Mouse (Mus musculus) neural tube, embryonic 14.5 days (tissue): ENCODE data around the gene Dgki. TPM values are rescaled to one million over a fixed set of nuclear protein-coding genes. Genes with fewer than 3 reads are reported as not detected.
A peak's percentile ranks its signal among the peaks of the same experiment; 100 is the strongest.

ENCODE experiments used
- ATAC-seq: fragments of 200-750 bp; cut with Nextera tagmentation; 2 replicates; pipeline ENCODE4 v1.8.0; 2017; ENCODE audit warnings: low read depth, mild to moderate bottlenecking, moderate TSS enrichment, moderate library complexity
- H3K27ac ChIP-seq: fragments of 300-500 bp; sonication (generic); 2 replicates; pipeline ENCODE4 v1.5.1; 2014; ENCODE audit warnings: low read depth, mild to moderate bottlenecking, control low read depth, low read length, moderate library complexity, mixed read lengths
- H3K27me3 ChIP-seq: fragments of 300-500 bp; sonication (generic); 2 replicates; pipeline ENCODE4 v1.6.1; 2014; ENCODE audit warnings: low read length; ENCODE audit not compliant: control insufficient read depth, insufficient read depth
- H3K36me3 ChIP-seq: fragments of 300-500 bp; sonication (generic); 2 replicates; pipeline ENCODE4 v1.6.1; 2014; ENCODE audit warnings: low read length, mixed read lengths; ENCODE audit not compliant: control insufficient read depth, insufficient read depth
- H3K4me1 ChIP-seq: fragments of 300-500 bp; sonication (generic); 2 replicates; pipeline ENCODE4 v1.6.1; 2014; ENCODE audit warnings: low read length; ENCODE audit not compliant: control insufficient read depth, insufficient read depth
- H3K4me2 ChIP-seq: fragments of 300-500 bp; sonication (generic); 2 replicates; pipeline ENCODE4 v1.6.1; 2014; ENCODE audit warnings: mild to moderate bottlenecking, low read depth, low read length, control low read depth
- H3K4me3 ChIP-seq: fragments of 300-500 bp; sonication (generic); 2 replicates; pipeline ENCODE4 v1.5.1; 2014; ENCODE audit warnings: low read depth, low read length, control low read depth, mixed read lengths
- H3K9ac ChIP-seq: fragments of 300-500 bp; sonication (generic); replicated peaks from 2 replicates; pipeline ENCODE4 v1.6.1; 2014; ENCODE audit warnings: low read depth, mild to moderate bottlenecking, control low read depth, low read length, mixed read lengths
- H3K9me3 ChIP-seq: fragments of 300-500 bp; sonication (generic); 2 replicates; pipeline ENCODE4 v1.6.1; 2016; ENCODE audit warnings: low read length; ENCODE audit not compliant: control insufficient read depth
- WGBS: fragments of 180-500 bp; shearing (Covaris S2); extraction: QIAGEN DNeasy Blood & Tissue Kit; methylation state at CpG from one replicate; pipeline ENCODE4 v1.1.7; 2014; 5-methylcytosine and 5-hydroxymethylcytosine counted together
- polyA plus RNA-seq: library from polyadenylated mRNA; unstranded; fragments of >200 nt; fragmentation: Nextera tagmentation; extraction: Ambion mirVana; gene quantifications from 2 replicates; pipeline ENCODE4 v1.2.1, GENCODE M21; 2014

Dgki gene
- polyA plus RNA-seq, 1 experiment from 2014 or later: 10.5 TPM

GRCm38 (mm10) chr6:37047611-37048129, 252.3 kb downstream of the Dgki start:
- H3K9me3 ChIP-seq: no peaks in the 10 kb centered on the region
- no peak for ATAC-seq
- H3K4me2 ChIP-seq: no peak overlapping the region
- H3K4me3 ChIP-seq: no peak overlapping the region
- no peaks in the 10 kb centered on the region for H3K4me1 ChIP-seq
- H3K9ac ChIP-seq: no peak overlapping the region
- H3K27ac ChIP-seq: no peak overlapping the region
- no peaks in the 10 kb centered on the region for H3K27me3 ChIP-seq
- no peaks in the 10 kb centered on the region for H3K36me3 ChIP-seq
- 34% methylated on average over 4 of the region's 4 CpGs for WGBS

- no peak overlapping the region for H3K27ac ChIP-seq
- no peak overlapping the region for H3K4me2 ChIP-seq
- no peaks in the 10 kb centered on the region for H3K4me1 ChIP-seq
- no peak overlapping the region for H3K4me3 ChIP-seq
- WGBS: 31% methylated on average over 4 of the region's 4 CpGs
- H3K36me3 ChIP-seq: no peaks in the 10 kb centered on the region
- peak; percentile 53 for ATAC-seq
- no peaks in the 10 kb centered on the region for H3K9me3 ChIP-seq
- H3K27me3 ChIP-seq: no peaks in the 10 kb centered on the region
- H3K9ac ChIP-seq: no peak overlapping the region
Measured at GRCm38 (mm10) chr6:37046152-37046788, 253.7 kb downstream of the Dgki start.

- Histone ChIP-seq H3K36me3 (no peaks in the 10 kb centered on the region), H3K4me1 (no peaks in the 10 kb centered on the region), H3K4me3 (no peak overlapping the region), H3K4me2 (no peak overlapping the region), H3K9me3 (no peaks in the 10 kb centered on the region), H3K9ac (no peak overlapping the region), H3K27me3 (no peaks in the 10 kb centered on the region), H3K27ac (no peak overlapping the region)
- ATAC-seq: no peak
- WGBS: 88% methylated on average over 4 of the region's 4 CpGs
Measured at GRCm38 (mm10) chr6:37044796-37045195, 255.2 kb downstream of the Dgki start.

- H3K27me3 ChIP-seq: no peaks in the 10 kb centered on the region
- 32% methylated on average over 8 of the region's 8 CpGs for WGBS
- no peak overlapping the region for H3K27ac ChIP-seq
- no peak overlapping the region for H3K4me2 ChIP-seq
- H3K9me3 ChIP-seq: no peaks in the 10 kb centered on the region
- no peaks in the 10 kb centered on the region for H3K36me3 ChIP-seq
- H3K4me3 ChIP-seq: no peak overlapping the region
- H3K9ac ChIP-seq: no peak overlapping the region
- peak; percentile 87 for ATAC-seq
- peaks cover 6% of the 10 kb centered on the region; the same call in 1 of the 2 replicates for H3K4me1 ChIP-seq
Measured at GRCm38 (mm10) chr6:37038444-37038843, 261.5 kb downstream of the Dgki start.

GRCm38 (mm10) chr6:37037115-37037908, 262.7 kb downstream of the Dgki start:
- no peak overlapping the region for H3K4me2 ChIP-seq
- no peaks in the 10 kb centered on the region for H3K9me3 ChIP-seq
- peaks cover 6% of the 10 kb centered on the region; the same call in 1 of the 2 replicates for H3K4me1 ChIP-seq
- ATAC-seq: peak; percentile 71; the same call in 1 of the 2 replicates
- H3K27ac ChIP-seq: no peak overlapping the region
- no peaks in the 10 kb centered on the region for H3K27me3 ChIP-seq
- H3K4me3 ChIP-seq: no peak overlapping the region
- WGBS: 79% methylated on average over 11 of the region's 11 CpGs
- no peaks in the 10 kb centered on the region for H3K36me3 ChIP-seq
- H3K9ac ChIP-seq: no peak overlapping the region

- H3K4me2 ChIP-seq: no peak overlapping the region
- no peaks in the 10 kb centered on the region for H3K36me3 ChIP-seq
- no peak overlapping the region for H3K9ac ChIP-seq
- peaks cover 6% of the 10 kb centered on the region; the same call in 1 of the 2 replicates for H3K4me1 ChIP-seq
- H3K27me3 ChIP-seq: no peaks in the 10 kb centered on the region
- no peaks in the 10 kb centered on the region for H3K9me3 ChIP-seq
- ATAC-seq: peak; percentile 41; the same call in 1 of the 2 replicates
- 68% methylated on average over 6 of the region's 6 CpGs for WGBS
- H3K4me3 ChIP-seq: no peak overlapping the region
- H3K27ac ChIP-seq: no peak overlapping the region
Measured at GRCm38 (mm10) chr6:37035681-37036080, 264.3 kb downstream of the Dgki start.

- no peak overlapping the region for H3K4me3 ChIP-seq
- H3K9ac ChIP-seq: no peak overlapping the region
- no peaks in the 10 kb centered on the region for H3K36me3 ChIP-seq
- no peak for ATAC-seq
- WGBS: 83% methylated on average over 1 of the region's 1 CpGs
- H3K27ac ChIP-seq: no peak overlapping the region
- H3K27me3 ChIP-seq: no peaks in the 10 kb centered on the region
- no peaks in the 10 kb centered on the region for H3K9me3 ChIP-seq
- no peak overlapping the region for H3K4me2 ChIP-seq
- no peaks in the 10 kb centered on the region for H3K4me1 ChIP-seq
Measured at GRCm38 (mm10) chr6:37030986-37031385, 269.0 kb downstream of the Dgki start.

GRCm38 (mm10) chr6:37030402-37030801, 269.6 kb downstream of the Dgki start:
- no peaks in the 10 kb centered on the region for H3K36me3 ChIP-seq
- no peaks in the 10 kb centered on the region for H3K4me1 ChIP-seq
- no peak overlapping the region for H3K9ac ChIP-seq
- H3K9me3 ChIP-seq: no peaks in the 10 kb centered on the region
- no peak overlapping the region for H3K4me3 ChIP-seq
- no peaks in the 10 kb centered on the region for H3K27me3 ChIP-seq
- no peak overlapping the region for H3K27ac ChIP-seq
- no peak overlapping the region for H3K4me2 ChIP-seq
- no peak for ATAC-seq
- 86% methylated on average over 2 of the region's 2 CpGs for WGBS

- WGBS: 93% methylated on average over 6 of the region's 6 CpGs
Measured at GRCm38 (mm10) chr6:37028841-37029240, 271.1 kb downstream of the Dgki start.

More at GRCm38 (mm10) chr6:37028841-37029240, 271.1 kb downstream of the Dgki start:
- no peaks in the 10 kb centered on the region for H3K4me1 ChIP-seq
- no peak overlapping the region for H3K27ac ChIP-seq
- H3K9ac ChIP-seq: no peak overlapping the region
- no peak for ATAC-seq
- H3K27me3 ChIP-seq: no peaks in the 10 kb centered on the region
- H3K9me3 ChIP-seq: no peaks in the 10 kb centered on the region
- no peak overlapping the region for H3K4me2 ChIP-seq
- no peak overlapping the region for H3K4me3 ChIP-seq
- H3K36me3 ChIP-seq: no peaks in the 10 kb centered on the region
